Mouse (Mus musculus) hindbrain, embryonic 11.5 days (tissue): ENCODE measurements around the gene Gatad2a. TPM values are rescaled to one million over a fixed set of nuclear protein-coding genes. Genes with fewer than 3 reads are reported as not detected.

Experiments
- polyA plus RNA-seq: library from polyadenylated mRNA; unstranded; fragments of >200 nt; fragmentation: Nextera tagmentation; extraction: Ambion mirVana; gene quantifications from 2 replicates; pipeline ENCODE4 v1.2.1, GENCODE M21; 2014

The Gatad2a gene
- polyA plus RNA-seq, 1 experiment from 2014 or later: 48.8 TPM

Other genes with a start within 250 kb of the Gatad2a start
- gene Zfp963, start 246.4 kb downstream of the Gatad2a start, polyA plus RNA-seq: 7.2 and 9.2 TPM in 2 replicates
- 0.66 TPM in 1 of 2 replicates, not detected in the other for gene Gm20422, start 221.5 kb downstream of the Gatad2a start, polyA plus RNA-seq
- 34.5 and 35.8 TPM in 2 replicates for gene Atp13a1, start 205.2 kb downstream of the Gatad2a start, polyA plus RNA-seq
- gene Zfp866, start 205.2 kb downstream of the Gatad2a start, polyA plus RNA-seq: 41.5 and 44.5 TPM in 2 replicates
- gene Gmip, start 187.7 kb downstream of the Gatad2a start, polyA plus RNA-seq: 9.0 and 9.4 TPM in 2 replicates
- gene Lpar2, start 174.0 kb downstream of the Gatad2a start, polyA plus RNA-seq: 1.2 and 1.7 TPM in 2 replicates
- gene Pbx4, start 163.9 kb downstream of the Gatad2a start, polyA plus RNA-seq: 41.5 and 42.5 TPM in 2 replicates
- 0.50 and 0.73 TPM in 2 replicates for gene Cilp2, start 108.7 kb downstream of the Gatad2a start, polyA plus RNA-seq
- 4.2 and 4.3 TPM in 2 replicates for gene Tssk6, start 94.2 kb downstream of the Gatad2a start, polyA plus RNA-seq
- gene Ndufa13, start 93.8 kb downstream of the Gatad2a start, polyA plus RNA-seq: 169 and 174 TPM in 2 replicates
- gene Yjefn3, start 93.7 kb downstream of the Gatad2a start, polyA plus RNA-seq: 4.6 and 6.1 TPM in 2 replicates
- gene Mau2, start 46.4 kb upstream of the Gatad2a start, polyA plus RNA-seq: 51.1 and 52.1 TPM in 2 replicates
- gene Sugp1, start 46.4 kb upstream of the Gatad2a start, polyA plus RNA-seq: 34.5 and 35.4 TPM in 2 replicates
- gene Tm6sf2, start 76.5 kb upstream of the Gatad2a start, polyA plus RNA-seq: 0.86 and 1.4 TPM in 2 replicates
- gene Hapln4, start 87.1 kb upstream of the Gatad2a start, polyA plus RNA-seq: 0.22 TPM in 1 of 2 replicates, not detected in the other
- gene Ncan, start 124.5 kb upstream of the Gatad2a start, polyA plus RNA-seq: 71.3 and 74.5 TPM in 2 replicates
- 16.7 and 19.2 TPM in 2 replicates for gene Nr2c2ap, start 134.9 kb upstream of the Gatad2a start, polyA plus RNA-seq
- gene Rfxank, start 142.8 kb upstream of the Gatad2a start, polyA plus RNA-seq: 10.9 and 14.6 TPM in 2 replicates
- gene Borcs8, start 143.1 kb upstream of the Gatad2a start, polyA plus RNA-seq: 48.4 and 49.0 TPM in 2 replicates
- gene Mef2b, start 143.3 kb upstream of the Gatad2a start, polyA plus RNA-seq: 0.28 and 0.32 TPM in 2 replicates
- gene Tmem161a, start 176.0 kb upstream of the Gatad2a start, polyA plus RNA-seq: 22.3 and 24.3 TPM in 2 replicates
- 1.5 and 2.0 TPM in 2 replicates for gene Slc25a42, start 215.9 kb upstream of the Gatad2a start, polyA plus RNA-seq
- gene Sugp2, start 237.8 kb upstream of the Gatad2a start, polyA plus RNA-seq: 46.5 and 46.8 TPM in 2 replicates
- gene Armc6, start 238.1 kb upstream of the Gatad2a start, polyA plus RNA-seq: 34.0 and 37.5 TPM in 2 replicates